Mouse (Mus musculus): ENCODE results near the gene Tor1aip2. TPM values are rescaled to one million over a fixed set of nuclear protein-coding genes. Genes with fewer than 3 reads are reported as not detected.

Tor1aip2 gene
- polyA plus RNA-seq, 1 experiment from 2014 or later: 67.0 TPM

DNA sequence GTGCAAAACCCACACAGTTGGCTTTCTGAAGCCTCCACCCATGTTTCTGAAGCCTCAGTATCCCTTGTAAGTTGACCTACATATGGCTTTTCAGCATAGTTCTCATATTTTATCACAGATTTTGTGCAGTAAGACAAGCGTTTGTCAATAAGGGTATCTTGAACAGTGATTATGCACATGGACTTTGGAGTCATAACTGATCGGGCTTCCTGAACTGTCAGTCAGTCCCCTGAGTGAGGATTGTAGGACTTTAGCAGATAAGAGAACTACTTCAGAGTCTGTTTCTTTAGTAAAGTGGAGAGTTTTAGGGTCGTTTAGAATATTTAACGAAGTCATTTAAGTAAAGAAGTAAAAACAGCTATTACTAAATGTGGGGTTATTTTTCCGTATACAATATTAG, 7.3 kb downstream of the Tor1aip2 start:
- Histone ChIP-seq H3K27me3 (ENCODE audit: control insufficient read depth, insufficient read depth, low read length) (no peaks in the 10 kb centered on the region), H3K9me3 (ENCODE audit: control insufficient read depth, low read length) (no peaks in the 10 kb centered on the region), H3K9ac (ENCODE audit: low read length) (no peak overlapping the region), H3K4me2 (replicated peaks; ENCODE audit: low read depth) (peak overlapping the region; percentile 58; the same call in 1 of the 2 replicates), H3K36me3 (ENCODE audit: control insufficient read depth, insufficient read depth, low read length) (0 out of 2 replicates have a peak, but pooled peaks cover 3% of the 10 kb centered on the region), H3K4me1 (replicated peaks; ENCODE audit: control insufficient read depth, insufficient read depth) (no peaks in the 10 kb centered on the region; the same call in 1 of the 2 replicates), H3K4me3 (ENCODE audit: low read depth, low read length) (peak overlapping the region; percentile 46; the same call in 1 of the 2 replicates), H3K27ac (replicated peaks) (no peak overlapping the region)
- ATAC-seq (ENCODE audit: low FRiP score, low TSS enrichment) (no peak), DNase-seq (ENCODE audit: low spot score) (no peak)
- 82% methylated on average over 5 of the region's 5 CpGs for WGBS
- TF ChIP-seq EP300 (optimal IDR thresholded peaks at IDR 0.05): no peak
- no peak for TF ChIP-seq CTCF (IDR thresholded peaks at IDR 0.05; ENCODE audit: low read depth)

DNA sequence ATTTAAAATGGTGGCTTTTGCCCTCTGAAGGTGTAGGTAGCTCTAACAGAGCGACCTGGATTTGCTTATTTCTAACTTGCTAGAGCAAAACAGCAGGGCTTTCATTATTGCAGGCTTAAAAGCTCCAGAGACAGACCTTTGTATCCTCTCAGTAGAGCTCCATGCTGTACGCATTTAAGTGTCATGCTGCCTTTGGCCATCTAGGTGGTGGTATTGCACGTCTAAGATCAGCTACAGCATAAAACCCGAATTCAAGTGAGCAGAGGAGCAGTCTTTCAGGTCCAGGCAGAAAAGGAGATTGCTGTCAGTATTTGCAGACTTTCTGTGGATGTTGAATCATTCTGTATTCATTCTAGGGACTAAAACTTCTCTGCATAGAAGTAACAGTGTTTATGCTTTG, 7.8 kb downstream of the Tor1aip2 start:
- ATAC-seq (ENCODE audit: low FRiP score, low TSS enrichment) (0 out of 2 replicates have a peak, but pooled peaks have one; percentile 35), DNase-seq (ENCODE audit: low spot score) (peak; percentile 67)
- Histone ChIP-seq H3K9ac (ENCODE audit: low read length) (no peak overlapping the region), H3K4me2 (replicated peaks; ENCODE audit: low read depth) (no peak overlapping the region), H3K27me3 (ENCODE audit: control insufficient read depth, insufficient read depth, low read length) (no peaks in the 10 kb centered on the region), H3K27ac (replicated peaks) (0 out of 2 replicates have a peak overlapping the region, but pooled peaks have one; percentile 13), H3K4me3 (ENCODE audit: low read depth, low read length) (no peak overlapping the region), H3K4me1 (replicated peaks; ENCODE audit: control insufficient read depth, insufficient read depth) (no peaks in the 10 kb centered on the region; the same call in 1 of the 2 replicates), H3K36me3 (ENCODE audit: control insufficient read depth, insufficient read depth, low read length) (0 out of 2 replicates have a peak, but pooled peaks cover 3% of the 10 kb centered on the region), H3K9me3 (ENCODE audit: control insufficient read depth, low read length) (no peaks in the 10 kb centered on the region)
- TF ChIP-seq CTCF (IDR thresholded peaks at IDR 0.05; ENCODE audit: low read depth) (peak; percentile 83), EP300 (optimal IDR thresholded peaks at IDR 0.05) (no peak)
- WGBS: 12% methylated on average over 4 of the region's 4 CpGs

DNA sequence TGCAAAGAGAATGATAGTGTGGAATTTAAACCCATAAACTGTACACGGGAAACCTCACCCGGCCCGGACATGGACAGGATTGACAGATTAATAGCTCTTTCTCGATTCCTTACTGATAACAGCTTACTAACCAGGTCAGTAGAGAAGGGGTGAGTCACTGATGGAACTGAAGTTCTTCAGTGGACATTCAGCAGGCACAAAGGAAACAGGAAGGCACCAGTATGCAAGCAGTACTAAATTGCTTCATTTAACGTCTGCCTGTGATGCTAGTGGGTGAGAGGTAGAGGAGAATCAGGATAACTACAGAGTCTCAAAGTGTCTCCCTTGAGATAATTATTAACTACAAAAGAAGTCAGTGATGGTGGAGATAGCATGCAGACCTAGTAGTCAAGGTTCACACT, 9.0 kb downstream of the Tor1aip2 start:
- DNase-seq (ENCODE audit: low spot score) (no peak), ATAC-seq (ENCODE audit: low FRiP score, low TSS enrichment) (no peak)
- H3K9ac ChIP-seq (ENCODE audit: low read length): no peak overlapping the region
- H3K4me3 ChIP-seq (ENCODE audit: low read depth, low read length): no peak overlapping the region
- H3K4me2 ChIP-seq (replicated peaks; ENCODE audit: low read depth): no peak overlapping the region
- H3K36me3 ChIP-seq (ENCODE audit: control insufficient read depth, insufficient read depth, low read length): 0 out of 2 replicates have a peak, but pooled peaks cover 3% of the 10 kb centered on the region
- 61% methylated on average over 5 of the region's 5 CpGs for WGBS
- TF ChIP-seq EP300 (optimal IDR thresholded peaks at IDR 0.05) (no peak), CTCF (IDR thresholded peaks at IDR 0.05; ENCODE audit: low read depth) (no peak)
- no peaks in the 10 kb centered on the region; the same call in 1 of the 2 replicates for H3K4me1 ChIP-seq (replicated peaks; ENCODE audit: control insufficient read depth, insufficient read depth)
- H3K27ac ChIP-seq (replicated peaks): no peak overlapping the region
- no peaks in the 10 kb centered on the region for H3K9me3 ChIP-seq (ENCODE audit: control insufficient read depth, low read length)
- no peaks in the 10 kb centered on the region for H3K27me3 ChIP-seq (ENCODE audit: control insufficient read depth, insufficient read depth, low read length)

- Histone ChIP-seq H3K27me3 (ENCODE audit: control insufficient read depth, insufficient read depth, low read length) (no peaks in the 10 kb centered on the region), H3K4me1 (replicated peaks; ENCODE audit: control insufficient read depth, insufficient read depth) (no peaks in the 10 kb centered on the region; the same call in 1 of the 2 replicates), H3K9ac (ENCODE audit: low read length) (no peak overlapping the region), H3K4me2 (replicated peaks; ENCODE audit: low read depth) (no peak overlapping the region), H3K4me3 (ENCODE audit: low read depth, low read length) (no peak overlapping the region), H3K27ac (replicated peaks) (no peak overlapping the region), H3K36me3 (ENCODE audit: control insufficient read depth, insufficient read depth, low read length) (peaks cover 7% of the 10 kb centered on the region), H3K9me3 (ENCODE audit: control insufficient read depth, low read length) (no peaks in the 10 kb centered on the region)
- 79% methylated on average over 3 of the region's 3 CpGs for WGBS
- TF ChIP-seq CTCF (IDR thresholded peaks at IDR 0.05; ENCODE audit: low read depth): no peak
- no peak for TF ChIP-seq EP300 (optimal IDR thresholded peaks at IDR 0.05)
- DNase-seq (ENCODE audit: low spot score) (no peak), ATAC-seq (ENCODE audit: low FRiP score, low TSS enrichment) (no peak)
Observed at GRCm38 (mm10) chr1:156046688-156047087, 11.5 kb downstream of the Tor1aip2 start.

DNA sequence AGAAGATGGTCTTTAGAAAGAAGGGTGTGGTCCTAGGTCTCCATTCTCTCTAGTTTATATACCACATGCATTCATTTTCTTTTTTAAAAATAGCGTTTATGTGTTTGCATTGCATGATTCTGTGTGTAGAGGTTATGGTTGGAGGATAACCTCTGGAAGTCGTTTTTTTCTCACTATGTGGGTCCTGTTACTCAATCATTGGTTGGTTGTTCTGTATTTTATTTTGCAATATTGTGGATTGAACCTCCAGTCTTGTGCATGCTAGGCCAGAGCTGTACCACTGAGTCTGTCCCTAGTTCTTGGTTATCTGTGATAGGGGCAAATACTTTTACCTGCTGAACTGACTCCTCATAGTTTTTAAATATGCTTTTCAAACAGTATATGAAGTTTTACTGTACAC, 23.0 kb downstream of the Tor1aip2 start:
- no peaks in the 10 kb centered on the region for H3K9me3 ChIP-seq (ENCODE audit: control insufficient read depth, low read length)
- no peak for DNase-seq (ENCODE audit: low spot score)
- H3K4me2 ChIP-seq (replicated peaks; ENCODE audit: low read depth): no peak overlapping the region
- no peak for ATAC-seq (ENCODE audit: low FRiP score, low TSS enrichment)
- H3K27ac ChIP-seq (replicated peaks): no peak overlapping the region
- no peaks in the 10 kb centered on the region for H3K27me3 ChIP-seq (ENCODE audit: control insufficient read depth, insufficient read depth, low read length)
- peaks cover 15% of the 10 kb centered on the region for H3K36me3 ChIP-seq (ENCODE audit: control insufficient read depth, insufficient read depth, low read length)
- no peak overlapping the region for H3K4me3 ChIP-seq (ENCODE audit: low read depth, low read length)
- WGBS: 63% methylated on average over 2 of the region's 2 CpGs
- no peak for TF ChIP-seq CTCF (IDR thresholded peaks at IDR 0.05; ENCODE audit: low read depth)
- no peak for TF ChIP-seq EP300 (optimal IDR thresholded peaks at IDR 0.05)
- no peak overlapping the region for H3K9ac ChIP-seq (ENCODE audit: low read length)
- H3K4me1 ChIP-seq (replicated peaks; ENCODE audit: control insufficient read depth, insufficient read depth): no peaks in the 10 kb centered on the region

DNA sequence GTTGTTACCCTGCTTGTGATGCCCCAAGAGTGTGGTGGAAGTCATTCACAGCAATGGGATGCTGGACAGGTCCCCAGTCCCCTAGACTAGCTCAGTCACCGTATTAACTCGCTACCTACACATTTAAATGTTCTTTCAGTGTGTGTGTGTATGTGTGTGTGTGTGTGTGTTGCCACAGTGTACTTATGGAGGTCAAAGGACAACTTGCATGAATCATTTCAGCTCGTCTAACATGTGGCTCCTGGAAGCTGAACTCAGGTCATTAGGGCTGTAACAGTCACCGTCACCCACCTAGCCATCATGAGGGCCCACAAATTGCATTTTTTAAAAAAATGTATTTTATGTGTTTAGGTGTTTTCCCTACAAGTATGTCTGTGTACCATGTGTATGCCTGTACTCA, 27.0 kb downstream of the Tor1aip2 start:
- no peak for ATAC-seq (ENCODE audit: low FRiP score, low TSS enrichment)
- 69% methylated on average over 4 of the region's 4 CpGs for WGBS

More for the DNA sequence above, 27.0 kb downstream of the Tor1aip2 start:
- H3K4me1 ChIP-seq (replicated peaks; ENCODE audit: control insufficient read depth, insufficient read depth): no peaks in the 10 kb centered on the region
- DNase-seq (ENCODE audit: low spot score): no peak
- H3K27ac ChIP-seq (replicated peaks): no peak overlapping the region
- peaks cover 20% of the 10 kb centered on the region for H3K36me3 ChIP-seq (ENCODE audit: control insufficient read depth, insufficient read depth, low read length)
- no peak overlapping the region for H3K4me3 ChIP-seq (ENCODE audit: low read depth, low read length)
- no peak overlapping the region for H3K4me2 ChIP-seq (replicated peaks; ENCODE audit: low read depth)
- TF ChIP-seq EP300 (optimal IDR thresholded peaks at IDR 0.05): no peak
- TF ChIP-seq CTCF (IDR thresholded peaks at IDR 0.05; ENCODE audit: low read depth): no peak
- no peaks in the 10 kb centered on the region for H3K9me3 ChIP-seq (ENCODE audit: control insufficient read depth, low read length)
- H3K9ac ChIP-seq (ENCODE audit: low read length): no peak overlapping the region
- H3K27me3 ChIP-seq (ENCODE audit: control insufficient read depth, insufficient read depth, low read length): no peaks in the 10 kb centered on the region

Data from stomach, postnatal 0 days (tissue).